Mouse (Mus musculus) midbrain, embryonic 12.5 days (tissue): ENCODE data around the gene St3gal6. TPM values are rescaled to one million over a fixed set of nuclear protein-coding genes. Genes with fewer than 3 reads are reported as not detected.
"Not testable (repeated sequence)": the region's sequence is repeated elsewhere in the genome, so short reads cannot be mapped to it uniquely, and the experiment has no call there.

Experiments used
- ATAC-seq: fragments of 200-750 bp; cut with Nextera tagmentation; 2 replicates; pipeline ENCODE4 v1.8.0; 2017; ENCODE audit warnings: low read depth, moderate TSS enrichment, moderate library complexity; ENCODE audit not compliant: low FRiP score
- H3K27ac ChIP-seq: fragments of 300-500 bp; sonication (generic); replicated peaks from 2 replicates; pipeline ENCODE4 v1.5.1; 2016; ENCODE audit warnings: mild to moderate bottlenecking
- H3K27me3 ChIP-seq: fragments of 300-500 bp; sonication (generic); 2 replicates; pipeline ENCODE4 v1.6.1; 2016; ENCODE audit warnings: mild to moderate bottlenecking
- H3K36me3 ChIP-seq: fragments of 300-500 bp; sonication (generic); 2 replicates; pipeline ENCODE4 v1.6.1; 2016
- H3K4me1 ChIP-seq: fragments of 300-500 bp; sonication (generic); 2 replicates; pipeline ENCODE4 v1.6.1; 2016
- H3K4me2 ChIP-seq: fragments of 300-500 bp; sonication (generic); replicated peaks from 2 replicates; pipeline ENCODE4 v1.6.1; 2016; ENCODE audit warnings: mild to moderate bottlenecking, moderate library complexity
- H3K4me3 ChIP-seq: fragments of 300-500 bp; sonication (generic); 2 replicates; pipeline ENCODE4 v1.5.1; 2016; ENCODE audit warnings: mild to moderate bottlenecking
- H3K9ac ChIP-seq: fragments of 300-500 bp; sonication (generic); replicated peaks from 2 replicates; pipeline ENCODE4 v1.6.1; 2016; ENCODE audit warnings: mild to moderate bottlenecking, moderate library complexity
- H3K9me3 ChIP-seq: fragments of 300-500 bp; sonication (generic); 2 replicates; pipeline ENCODE4 v1.6.1; 2016; ENCODE audit warnings: mild to moderate bottlenecking
- WGBS: fragments of 180-500 bp; shearing (Covaris S2); methylation state at CpG from one replicate; pipeline ENCODE4 v1.1.7; 2016; 5-methylcytosine and 5-hydroxymethylcytosine counted together
- polyA plus RNA-seq: library from polyadenylated mRNA; unstranded; fragments of >200 nt; fragmentation: Nextera tagmentation; extraction: Ambion mirVana; gene quantifications from 2 replicates; pipeline ENCODE4 v1.2.1, GENCODE M21; 2016

St3gal6 gene
- polyA plus RNA-seq, 1 experiment from 2014 or later: 11.4 TPM

DNA sequence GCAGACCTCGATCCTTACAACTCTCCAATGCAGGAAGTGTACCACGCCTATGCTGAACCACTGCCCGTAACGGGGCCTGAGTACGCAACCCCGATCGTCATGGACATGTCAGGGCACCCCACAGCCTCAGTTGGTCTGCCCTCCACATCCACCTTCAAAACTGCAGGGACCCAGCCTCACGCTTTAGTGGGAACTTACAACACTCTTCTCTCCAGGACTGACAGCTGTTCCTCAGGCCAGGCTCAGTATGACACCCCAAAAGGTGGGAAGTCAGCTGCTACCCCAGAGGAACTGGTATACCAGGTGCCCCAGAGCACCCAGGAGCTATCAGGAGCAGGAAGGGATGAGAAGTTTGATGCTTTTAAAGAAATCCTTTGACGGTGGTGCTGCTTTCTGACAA lies 58.6 kb downstream of the St3gal6 start:
- Histone ChIP-seq H3K4me2 (no peak overlapping the region), H3K4me1 (no peaks in the 10 kb centered on the region), H3K9ac (no peak overlapping the region), H3K27me3 (no peaks in the 10 kb centered on the region), H3K4me3 (no peak overlapping the region), H3K36me3 (peaks cover 52% of the 10 kb centered on the region), H3K27ac (no peak overlapping the region), H3K9me3 (no peaks in the 10 kb centered on the region)
- WGBS: 95% methylated on average over 9 of the region's 9 CpGs
- ATAC-seq: no peak

DNA sequence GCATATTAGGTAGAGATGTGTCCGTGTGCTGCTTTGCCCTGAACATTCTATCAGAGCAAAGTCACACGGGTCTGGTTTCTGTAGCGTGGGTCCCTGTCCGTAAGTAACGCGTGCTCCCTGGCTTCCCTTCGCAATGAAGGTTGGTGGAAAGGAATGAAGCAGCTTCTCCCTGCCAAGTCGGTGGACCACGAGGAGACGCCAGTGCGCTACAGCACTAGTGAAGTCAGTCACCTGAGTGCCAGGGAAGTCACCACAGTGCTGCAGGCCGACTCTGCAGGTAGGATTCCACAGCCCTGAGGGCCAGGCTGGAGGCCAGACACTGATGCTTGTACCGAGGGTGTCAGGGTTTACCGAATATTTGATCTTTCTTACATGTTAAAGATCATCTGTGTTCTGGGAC lies 60.0 kb downstream of the St3gal6 start:
- peaks cover 61% of the 10 kb centered on the region for H3K36me3 ChIP-seq
- no peak overlapping the region for H3K9ac ChIP-seq
- 97% methylated on average over 14 of the region's 14 CpGs for WGBS
- H3K27me3 ChIP-seq: no peaks in the 10 kb centered on the region
- ATAC-seq: no peak
- H3K4me1 ChIP-seq: no peaks in the 10 kb centered on the region
- H3K4me3 ChIP-seq: no peak overlapping the region
- H3K27ac ChIP-seq: no peak overlapping the region
- no peak overlapping the region for H3K4me2 ChIP-seq
- no peaks in the 10 kb centered on the region for H3K9me3 ChIP-seq

- Histone ChIP-seq H3K27me3 (no peaks in the 10 kb centered on the region), H3K4me1 (no peaks in the 10 kb centered on the region), H3K4me2 (no peak overlapping the region), H3K9me3 (no peaks in the 10 kb centered on the region), H3K4me3 (no peak overlapping the region), H3K27ac (no peak overlapping the region), H3K36me3 (peaks cover 63% of the 10 kb centered on the region), H3K9ac (no peak overlapping the region)
- ATAC-seq: no peak
- 96% methylated on average over 2 of the region's 2 CpGs for WGBS
Measured at GRCm38 (mm10) chr16:58462519-58462918, 61.5 kb downstream of the St3gal6 start.

DNA sequence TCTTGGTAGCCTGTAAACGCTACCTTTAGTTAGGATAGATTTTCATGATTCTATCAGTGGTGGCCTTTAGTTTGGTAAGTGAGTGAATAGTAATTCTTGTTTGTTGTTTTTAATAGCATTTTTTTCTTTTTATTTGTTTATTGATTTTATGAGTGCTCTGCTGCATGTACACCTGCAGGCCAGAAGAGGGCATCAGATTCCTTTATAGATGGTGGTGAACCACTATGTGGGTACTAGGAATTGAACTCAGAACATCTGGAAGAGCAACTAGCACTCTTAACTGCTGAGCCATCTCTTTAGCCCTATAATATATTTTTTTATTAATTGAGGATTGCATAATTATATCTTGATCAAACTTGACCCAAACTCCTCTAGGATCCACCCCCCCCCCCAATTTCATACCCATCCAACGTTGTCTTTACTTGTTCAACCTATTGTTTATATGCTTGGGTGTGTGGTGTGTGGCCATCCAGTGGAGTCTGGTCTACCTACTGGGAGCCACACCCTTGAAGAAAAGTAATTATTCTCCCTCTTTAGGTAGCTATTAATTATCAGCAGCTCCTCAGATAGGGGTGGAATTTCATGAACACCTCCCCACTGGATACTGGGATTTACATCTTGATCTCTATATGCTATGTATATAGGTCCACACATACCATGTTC lies 62.1 kb downstream of the St3gal6 start:
- WGBS: 97% methylated on average over 2 of the region's 2 CpGs
- peaks cover 63% of the 10 kb centered on the region for H3K36me3 ChIP-seq
- no peak overlapping the region for H3K9ac ChIP-seq
- no peaks in the 10 kb centered on the region for H3K4me1 ChIP-seq
- H3K27me3 ChIP-seq: no peaks in the 10 kb centered on the region
- H3K9me3 ChIP-seq: no peaks in the 10 kb centered on the region
- H3K4me3 ChIP-seq: no peak overlapping the region
- H3K27ac ChIP-seq: no peak overlapping the region
- no peak overlapping the region for H3K4me2 ChIP-seq
- no peak for ATAC-seq

DNA sequence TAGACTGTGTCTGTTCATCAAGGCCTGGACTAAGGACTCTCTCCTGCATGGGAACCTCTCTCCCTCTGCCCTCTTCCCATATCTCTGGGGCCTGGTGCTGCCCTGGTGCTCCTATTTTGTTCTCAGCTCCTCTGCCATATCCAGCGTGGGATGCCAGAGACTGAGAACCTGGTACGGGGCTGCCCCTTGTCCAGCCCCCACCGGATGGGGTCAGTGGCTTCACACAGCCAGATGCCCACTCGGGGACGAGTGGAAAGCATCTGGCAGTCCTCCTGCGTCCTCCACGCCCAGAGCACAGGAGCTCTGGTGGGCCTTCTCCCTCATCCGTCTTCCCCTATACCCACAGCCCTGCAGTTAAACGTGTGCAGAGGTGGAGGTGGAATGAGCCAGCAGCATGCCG lies 63.7 kb downstream of the St3gal6 start:
- ATAC-seq: no peak
- H3K36me3 ChIP-seq: peaks cover 58% of the 10 kb centered on the region
- 89% methylated on average over 10 of the region's 10 CpGs for WGBS
- H3K9ac ChIP-seq: no peak overlapping the region
- H3K27me3 ChIP-seq: no peaks in the 10 kb centered on the region
- H3K9me3 ChIP-seq: no peaks in the 10 kb centered on the region
- no peak overlapping the region for H3K4me2 ChIP-seq
- H3K27ac ChIP-seq: no peak overlapping the region
- H3K4me1 ChIP-seq: no peaks in the 10 kb centered on the region
- no peak overlapping the region for H3K4me3 ChIP-seq

- H3K36me3 ChIP-seq: peaks cover 54% of the 10 kb centered on the region
- H3K9ac ChIP-seq, H3K27me3 ChIP-seq, H3K27ac ChIP-seq, H3K9me3 ChIP-seq, H3K4me2 ChIP-seq, H3K4me3 ChIP-seq, ATAC-seq, H3K4me1 ChIP-seq: not testable (repeated sequence)
- 48% methylated on average over 3 of the region's 3 CpGs for WGBS
Measured at GRCm38 (mm10) chr16:58459966-58460365, 64.1 kb downstream of the St3gal6 start.

DNA sequence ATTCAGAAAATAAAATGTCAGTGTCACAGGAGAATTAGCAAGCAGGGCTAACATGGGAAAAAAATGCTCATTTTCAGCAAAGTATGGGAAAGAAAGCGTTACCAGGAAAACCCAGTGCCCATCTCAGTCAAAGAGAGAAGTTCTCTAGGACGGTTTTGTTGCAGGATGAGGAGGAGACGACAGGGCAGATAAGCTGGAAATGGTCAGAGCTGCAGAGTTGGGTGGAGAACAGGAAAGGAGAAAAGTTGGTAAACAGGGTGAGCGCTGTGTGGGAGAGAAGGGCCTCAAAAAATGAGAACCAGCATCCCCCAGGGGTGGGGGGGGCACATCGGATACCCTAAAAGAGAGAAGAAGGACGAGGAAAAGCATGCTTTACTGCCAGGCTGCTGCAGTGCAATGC lies 67.1 kb downstream of the St3gal6 start:
- H3K4me3 ChIP-seq: no peak overlapping the region
- no peaks in the 10 kb centered on the region for H3K27me3 ChIP-seq
- peaks cover 35% of the 10 kb centered on the region for H3K36me3 ChIP-seq
- no peak overlapping the region for H3K9ac ChIP-seq
- no peak overlapping the region for H3K27ac ChIP-seq
- WGBS: 82% methylated on average over 6 of the region's 6 CpGs
- no peaks in the 10 kb centered on the region for H3K4me1 ChIP-seq
- ATAC-seq: no peak
- H3K4me2 ChIP-seq: no peak overlapping the region
- no peaks in the 10 kb centered on the region for H3K9me3 ChIP-seq

DNA sequence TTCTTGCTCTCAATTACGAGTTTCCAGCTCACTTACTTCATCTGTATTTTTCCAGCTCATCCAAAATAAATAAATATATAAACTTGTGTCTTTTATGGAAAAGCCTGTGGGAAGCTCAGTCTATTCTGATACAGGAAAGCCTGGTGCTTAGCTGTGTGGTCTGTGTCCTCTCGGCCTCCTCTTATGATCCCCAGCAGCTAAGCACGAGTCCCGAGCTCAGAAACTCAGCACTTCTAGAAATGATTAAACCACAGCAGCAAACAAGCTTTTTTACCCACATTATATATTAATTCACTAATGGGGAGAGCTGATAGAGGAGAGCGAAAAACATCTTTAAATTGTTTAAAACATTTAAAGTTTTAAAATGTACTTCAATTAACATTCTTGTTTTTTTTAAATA lies 67.6 kb downstream of the St3gal6 start:
- ATAC-seq: no peak
- Histone ChIP-seq H3K4me3 (no peak overlapping the region), H3K4me1 (no peaks in the 10 kb centered on the region), H3K36me3 (peaks cover 37% of the 10 kb centered on the region), H3K27me3 (no peaks in the 10 kb centered on the region), H3K9ac (no peak overlapping the region), H3K27ac (no peak overlapping the region), H3K4me2 (no peak overlapping the region), H3K9me3 (no peaks in the 10 kb centered on the region)
- WGBS: 91% methylated on average over 5 of the region's 5 CpGs

GRCm38 (mm10) chr16:58455118-58455517 lies 68.9 kb downstream of the St3gal6 start:
- Histone ChIP-seq H3K27ac (no peak overlapping the region), H3K9me3 (no peaks in the 10 kb centered on the region), H3K9ac (no peak overlapping the region), H3K4me3 (no peak overlapping the region), H3K4me2 (no peak overlapping the region), H3K27me3 (no peaks in the 10 kb centered on the region), H3K4me1 (no peaks in the 10 kb centered on the region), H3K36me3 (peaks cover 34% of the 10 kb centered on the region)
- 91% methylated on average over 5 of the region's 5 CpGs for WGBS
- ATAC-seq: no peak

- Histone ChIP-seq H3K4me2 (no peak overlapping the region), H3K27ac (no peak overlapping the region), H3K27me3 (no peaks in the 10 kb centered on the region), H3K9ac (no peak overlapping the region), H3K4me3 (no peak overlapping the region), H3K4me1 (no peaks in the 10 kb centered on the region), H3K9me3 (no peaks in the 10 kb centered on the region), H3K36me3 (peaks cover 34% of the 10 kb centered on the region)
- WGBS: 78% methylated on average over 8 of the region's 8 CpGs
- ATAC-seq: 0 out of 2 replicates have a peak, but pooled peaks have one; percentile 42
Measured at GRCm38 (mm10) chr16:58454617-58455016, 69.4 kb downstream of the St3gal6 start.

- Histone ChIP-seq H3K9ac (no peak overlapping the region), H3K36me3 (peaks cover 34% of the 10 kb centered on the region), H3K9me3 (no peaks in the 10 kb centered on the region), H3K27ac (no peak overlapping the region), H3K4me2 (no peak overlapping the region), H3K27me3 (no peaks in the 10 kb centered on the region), H3K4me1 (no peaks in the 10 kb centered on the region), H3K4me3 (no peak overlapping the region)
- ATAC-seq: no peak
Measured at GRCm38 (mm10) chr16:58453820-58454219, 70.2 kb downstream of the St3gal6 start.

DNA sequence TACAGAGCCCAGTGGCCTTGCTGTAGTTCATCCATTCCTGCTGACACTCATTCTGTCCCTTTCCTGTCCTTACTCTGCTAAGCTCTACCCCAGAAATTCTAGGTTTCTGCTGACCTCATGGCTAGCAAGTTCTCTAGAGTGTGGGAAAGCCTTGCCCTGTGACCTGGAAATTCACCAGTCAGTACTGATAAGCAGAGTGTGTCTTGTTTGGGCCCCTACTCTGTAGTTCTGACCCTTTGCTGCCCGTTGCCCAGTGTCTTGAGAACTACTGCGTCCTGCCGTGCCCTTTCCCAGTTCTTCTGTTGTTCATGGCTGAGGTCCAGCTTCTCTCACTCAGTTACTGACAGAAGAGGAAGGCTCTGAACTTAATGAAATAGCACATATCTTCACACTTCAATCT lies 70.9 kb downstream of the St3gal6 start:
- Histone ChIP-seq H3K27ac (no peak overlapping the region), H3K4me2 (no peak overlapping the region), H3K9ac (no peak overlapping the region), H3K27me3 (no peaks in the 10 kb centered on the region), H3K9me3 (no peaks in the 10 kb centered on the region), H3K4me3 (no peak overlapping the region), H3K4me1 (no peaks in the 10 kb centered on the region), H3K36me3 (peaks cover 31% of the 10 kb centered on the region)
- WGBS: 67% methylated on average over 3 of the region's 3 CpGs
- no peak for ATAC-seq

GRCm38 (mm10) chr16:58451647-58452046 lies 72.4 kb downstream of the St3gal6 start:
- Histone ChIP-seq H3K36me3 (peaks cover 31% of the 10 kb centered on the region), H3K9ac (no peak overlapping the region), H3K9me3 (no peaks in the 10 kb centered on the region), H3K4me2 (no peak overlapping the region), H3K4me3 (no peak overlapping the region), H3K4me1 (no peaks in the 10 kb centered on the region), H3K27ac (no peak overlapping the region), H3K27me3 (no peaks in the 10 kb centered on the region)
- ATAC-seq: no peak
- 93% methylated on average over 5 of the region's 5 CpGs for WGBS
